Mouse (Mus musculus) ES-CJ7 (cell line): ENCODE data around the gene Gpr82.
A peak's percentile ranks its signal among the peaks of the same experiment; 100 is the strongest.

Experiments
- DNase-seq: peaks from one replicate; pipeline ENCODE4 v3.0.0; 2011; ENCODE audit warnings: low read depth, low spot score

Gene Gpr82

DNA sequence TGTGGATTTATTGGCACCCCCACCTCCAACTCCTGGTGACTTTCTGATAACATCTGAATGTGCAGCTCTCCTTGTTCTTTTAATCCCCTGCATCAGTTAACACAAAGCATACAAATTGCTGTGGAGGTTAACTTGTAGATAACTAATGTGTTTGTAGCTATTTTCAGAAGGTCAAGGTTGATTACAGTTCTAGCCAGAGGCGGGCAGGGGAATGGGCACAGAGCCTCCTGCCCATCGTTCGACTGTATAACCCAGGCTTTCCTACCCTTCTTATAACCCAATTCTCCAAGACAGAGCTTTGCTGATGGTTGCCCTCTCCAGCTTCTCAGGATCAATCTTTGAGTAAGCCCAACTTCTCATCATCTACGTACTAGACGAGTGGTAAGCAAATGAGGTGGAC lies at the start of gene Gpr82:
Gene Gpr82 (plus strand): TSS at position 301 of the 400 bp plus-strand sequence.
- DNase-seq: no peak

DNA sequence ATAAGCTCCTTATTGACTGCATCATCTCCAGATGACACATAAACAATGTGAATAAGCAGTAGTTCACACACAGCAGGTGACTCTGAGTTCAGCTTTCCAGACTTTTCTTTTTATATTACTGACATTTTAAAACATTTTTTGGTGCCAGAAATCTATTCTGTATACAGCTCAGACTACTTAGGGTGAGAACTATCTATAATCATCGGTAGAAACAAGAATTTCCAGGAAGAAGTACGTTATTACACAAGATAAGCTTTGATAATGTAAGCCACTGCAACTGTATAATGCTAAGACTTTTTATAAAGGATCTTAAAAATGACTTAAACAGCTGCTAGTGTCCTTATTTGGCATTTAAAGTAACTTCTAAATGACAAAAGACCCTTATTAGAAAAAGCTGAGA lies 49.0 kb upstream of the Gpr82 start:
- no peak for DNase-seq

GRCm38 (mm10) chrX:13616726-13617125 lies 44.4 kb upstream of the Gpr82 start:
- no peak for DNase-seq

- DNase-seq: no peak
Observed at GRCm38 (mm10) chrX:13617294-13617693, 43.9 kb upstream of the Gpr82 start.

DNA sequence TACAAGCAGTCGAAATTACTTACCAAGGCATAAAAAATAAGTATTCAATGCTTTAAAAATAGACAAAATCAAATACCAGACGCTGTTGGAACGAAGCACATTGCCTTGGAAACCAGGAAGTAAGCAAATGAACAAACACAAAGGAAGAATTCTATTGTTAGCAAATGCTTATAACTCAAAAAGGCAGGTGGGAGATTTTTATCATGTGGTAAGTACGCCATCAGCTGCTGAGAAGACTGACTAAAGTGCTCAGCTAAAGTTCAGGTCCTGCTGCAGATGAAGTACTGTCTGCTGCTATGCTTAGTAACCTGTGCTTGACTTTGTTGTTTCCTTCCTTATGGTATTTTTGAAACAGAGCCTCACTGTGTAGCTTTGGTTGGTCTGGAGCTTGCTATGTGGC lies 42.7 kb upstream of the Gpr82 start:
- no peak for DNase-seq

DNA sequence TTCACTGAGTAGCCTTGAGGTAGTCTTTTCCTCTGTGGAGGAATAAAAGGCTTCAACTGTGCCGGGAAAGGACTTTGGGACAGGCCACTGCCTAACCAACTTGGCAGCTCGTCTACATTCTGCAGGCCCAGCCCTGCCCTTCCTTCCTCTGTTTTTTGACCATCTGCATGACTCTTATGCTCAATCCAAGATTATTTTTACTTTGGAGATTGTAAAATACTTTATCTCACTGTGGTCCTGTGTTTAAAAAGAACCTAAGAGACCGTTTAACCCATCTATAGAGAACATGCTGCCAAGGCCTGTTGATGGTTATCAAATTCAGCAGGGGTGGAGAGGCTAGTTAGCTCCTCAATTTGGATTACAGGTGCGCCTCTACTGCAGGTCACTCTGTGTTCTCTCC lies 39.7 kb upstream of the Gpr82 start:
- no peak for DNase-seq

DNA sequence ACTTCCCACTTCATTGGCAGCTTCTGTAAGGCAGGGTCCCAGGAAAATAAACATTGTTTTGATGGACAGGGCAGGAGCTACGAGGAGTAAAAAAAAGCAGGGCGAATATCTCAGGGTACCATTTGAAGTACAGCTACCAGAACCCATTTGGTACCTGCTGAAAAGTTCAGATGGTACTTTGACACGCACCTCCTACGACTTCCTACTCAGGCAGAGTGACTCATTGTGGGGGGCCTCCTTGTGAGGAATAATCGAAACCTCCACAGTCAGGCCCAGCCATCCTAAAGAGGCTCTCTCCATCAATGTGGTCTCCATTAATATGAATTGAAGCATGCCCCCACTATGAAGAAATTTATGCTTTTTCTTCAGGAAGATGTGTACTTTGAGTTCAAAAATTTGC lies 38.5 kb upstream of the Gpr82 start:
- DNase-seq: no peak

GRCm38 (mm10) chrX:13631599-13632283 lies 29.4 kb upstream of the Gpr82 start, which contains the start of gene Gpr34:
Gpr34 (plus strand) TSS chrX:13632089.
- no peak for DNase-seq

GRCm38 (mm10) chrX:13636398-13636797 lies 24.8 kb upstream of the Gpr82 start:
- no peak for DNase-seq

DNA sequence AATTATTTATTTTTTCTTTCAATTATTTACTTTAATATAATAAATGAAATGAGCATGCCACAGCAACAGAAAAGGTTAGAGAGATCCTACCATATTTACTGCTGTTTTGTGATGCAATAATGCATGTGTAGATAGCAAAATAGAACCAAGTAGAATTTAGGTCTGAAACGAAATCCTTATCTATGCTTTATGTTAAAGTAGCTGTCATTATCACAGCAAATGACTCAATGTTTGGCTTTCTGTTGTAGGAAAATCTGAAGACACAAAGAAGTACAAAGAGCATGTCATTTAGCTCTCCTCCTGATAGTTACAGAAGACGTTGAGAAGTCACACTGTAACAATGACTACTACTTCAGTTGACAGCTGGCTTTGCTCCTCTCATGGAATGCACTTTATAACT lies 22.3 kb upstream of the Gpr82 start:
- no peak for DNase-seq

- DNase-seq: no peak
Observed at GRCm38 (mm10) chrX:13651889-13652288, 9.3 kb upstream of the Gpr82 start.

GRCm38 (mm10) chrX:13652291-13652690 lies 8.9 kb upstream of the Gpr82 start:
- DNase-seq: no peak

- no peak for DNase-seq
Observed at GRCm38 (mm10) chrX:13655005-13655421, 6.2 kb upstream of the Gpr82 start.

DNA sequence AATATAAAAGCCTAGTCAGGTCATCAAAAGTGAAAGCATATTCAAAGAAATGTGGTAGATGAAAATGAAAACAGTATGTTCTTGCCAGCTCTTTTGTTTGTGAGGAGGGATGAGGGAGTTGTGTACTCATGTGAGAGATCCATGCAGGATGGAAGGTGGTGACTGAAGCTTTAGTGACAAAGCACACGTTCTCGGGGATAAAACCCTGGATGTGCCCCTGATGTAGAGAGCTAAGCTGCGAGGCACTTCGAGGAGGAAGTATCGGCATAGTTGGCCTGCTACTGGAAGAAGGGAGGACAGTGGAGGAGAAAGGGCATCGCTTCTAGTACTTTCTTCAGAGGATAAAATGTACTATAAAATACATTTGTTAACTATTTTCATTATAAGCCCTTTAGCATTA lies 5.3 kb upstream of the Gpr82 start:
- no peak for DNase-seq

DNA sequence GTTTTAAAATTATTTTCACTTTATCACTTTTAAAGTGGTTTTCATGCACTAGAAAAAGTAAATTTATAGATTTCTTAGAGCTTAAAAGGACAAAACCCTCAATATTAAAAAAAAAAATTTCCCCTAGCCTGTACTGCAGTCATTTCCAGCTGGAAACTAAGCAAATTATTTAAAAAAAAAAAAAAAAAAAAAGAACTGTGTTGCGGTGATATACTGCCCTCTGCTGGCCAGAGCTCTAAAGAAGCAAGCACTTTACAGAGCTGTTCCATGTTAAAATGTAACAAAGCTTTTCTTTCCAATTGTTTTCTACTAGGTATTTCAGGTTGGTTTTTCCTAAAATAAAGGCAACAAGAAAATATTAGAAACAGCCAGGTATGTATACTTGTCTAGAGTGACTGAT lies 4.4 kb upstream of the Gpr82 start:
- peak; percentile 15 for DNase-seq

DNA sequence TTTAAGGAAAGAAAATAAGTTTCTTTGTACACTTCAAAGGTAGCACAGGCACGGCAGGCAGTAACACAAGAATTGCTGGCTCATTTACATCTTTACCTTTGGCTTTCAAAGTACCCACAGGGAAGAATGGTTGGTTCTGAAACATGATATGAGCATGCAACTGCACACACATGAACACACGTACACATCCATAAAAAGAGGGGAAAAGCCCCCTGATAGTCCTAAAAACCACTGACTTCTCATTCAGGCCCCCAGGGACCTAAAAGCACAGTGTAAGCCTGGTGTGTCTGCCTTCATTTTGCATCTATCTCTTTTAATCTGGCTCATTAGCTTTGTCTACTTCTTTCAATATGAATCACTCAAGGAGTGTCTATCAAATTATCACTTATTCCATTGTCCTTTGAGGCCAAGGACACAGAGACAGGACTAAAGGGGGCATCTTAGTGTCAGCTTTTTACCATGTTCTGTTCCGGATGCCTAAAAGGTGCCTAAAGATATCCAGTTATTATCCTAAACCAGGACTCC lies 2.5 kb upstream of the Gpr82 start:
- no peak for DNase-seq

GRCm38 (mm10) chrX:13659201-13659890 lies 1.8 kb upstream of the Gpr82 start:
- no peak for DNase-seq

DNA sequence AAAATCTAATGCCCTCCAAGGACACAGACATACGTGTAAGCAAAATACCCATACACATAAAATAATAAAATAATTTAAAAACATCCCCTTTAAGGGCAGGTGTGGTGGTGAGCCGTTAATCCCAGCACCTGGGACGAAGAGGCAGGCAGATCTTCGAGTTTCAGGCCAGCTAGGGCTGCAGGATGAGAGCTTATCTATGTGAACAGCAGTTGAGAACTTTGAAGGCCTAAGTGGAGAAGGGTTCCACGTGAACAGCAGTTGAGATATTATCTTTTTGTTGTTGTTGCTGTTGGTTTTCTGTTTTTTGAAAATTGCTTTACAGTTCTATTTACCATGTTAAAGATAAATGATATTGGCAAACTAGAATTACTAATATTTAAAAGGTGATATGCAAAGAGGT lies 7.7 kb downstream of the Gpr82 start:
- no peak for DNase-seq

DNA sequence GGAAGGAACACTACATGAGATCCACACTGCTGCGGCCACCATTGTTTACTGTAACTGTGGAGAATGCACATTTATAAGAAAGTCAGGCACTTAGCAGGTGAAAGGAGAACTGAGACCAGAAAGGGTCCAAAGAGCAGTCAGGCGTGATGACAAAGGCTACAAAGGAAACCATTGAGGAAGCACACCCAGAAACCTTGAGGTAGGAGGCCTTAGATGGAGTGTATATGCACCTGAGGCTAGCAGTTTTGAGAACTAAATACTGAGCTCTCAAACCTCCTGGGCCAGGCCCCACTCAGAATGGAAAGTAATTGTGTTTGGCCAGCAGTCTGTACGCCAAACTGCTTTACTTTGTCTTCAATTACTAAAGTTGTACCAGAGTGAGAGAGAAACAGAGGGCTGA lies 9.2 kb downstream of the Gpr82 start:
- DNase-seq: no peak

- DNase-seq: no peak
Observed at GRCm38 (mm10) chrX:13673001-13673400, 11.8 kb downstream of the Gpr82 start.

DNA sequence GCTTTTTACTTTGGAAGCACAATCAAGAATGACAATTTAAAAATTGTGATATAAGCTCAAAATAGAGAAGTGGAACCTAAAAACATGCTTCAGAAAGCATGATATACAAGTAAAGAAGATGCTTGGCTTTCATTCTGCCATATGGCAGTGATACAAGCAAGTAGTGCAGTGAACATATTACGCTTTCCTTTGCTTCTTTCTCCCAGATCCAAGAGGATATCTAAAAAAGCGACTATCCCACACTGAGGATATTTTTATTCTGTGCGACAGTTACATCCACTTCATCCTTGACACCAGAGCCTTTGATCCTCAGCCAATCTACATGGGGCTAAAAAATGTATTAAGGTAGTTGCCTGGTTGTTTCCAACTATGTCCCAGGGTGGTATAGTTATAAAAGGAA lies 20.6 kb downstream of the Gpr82 start:
- DNase-seq: no peak

- no peak for DNase-seq
Observed at GRCm38 (mm10) chrX:13686589-13686988, 25.4 kb downstream of the Gpr82 start.

- no peak for DNase-seq
Observed at GRCm38 (mm10) chrX:13688356-13688755, 27.2 kb downstream of the Gpr82 start.
